Mouse (Mus musculus) liver, embryonic 14 days (tissue): ENCODE measurements around the gene Taok2. TPM values are rescaled to one million over a fixed set of nuclear protein-coding genes. Genes with fewer than 3 reads are reported as not detected.

Experiments used
- polyA plus RNA-seq: library from polyadenylated mRNA; depleted of rRNA; stranded (reverse); fragments of >200 nt; gene quantifications from 2 replicates; pipeline ENCODE4 v1.2.3, GENCODE M21; 2012; rRNA removed

The Taok2 gene
- 15.6 and 17.1 TPM in 2 replicates for polyA plus RNA-seq

DNA sequence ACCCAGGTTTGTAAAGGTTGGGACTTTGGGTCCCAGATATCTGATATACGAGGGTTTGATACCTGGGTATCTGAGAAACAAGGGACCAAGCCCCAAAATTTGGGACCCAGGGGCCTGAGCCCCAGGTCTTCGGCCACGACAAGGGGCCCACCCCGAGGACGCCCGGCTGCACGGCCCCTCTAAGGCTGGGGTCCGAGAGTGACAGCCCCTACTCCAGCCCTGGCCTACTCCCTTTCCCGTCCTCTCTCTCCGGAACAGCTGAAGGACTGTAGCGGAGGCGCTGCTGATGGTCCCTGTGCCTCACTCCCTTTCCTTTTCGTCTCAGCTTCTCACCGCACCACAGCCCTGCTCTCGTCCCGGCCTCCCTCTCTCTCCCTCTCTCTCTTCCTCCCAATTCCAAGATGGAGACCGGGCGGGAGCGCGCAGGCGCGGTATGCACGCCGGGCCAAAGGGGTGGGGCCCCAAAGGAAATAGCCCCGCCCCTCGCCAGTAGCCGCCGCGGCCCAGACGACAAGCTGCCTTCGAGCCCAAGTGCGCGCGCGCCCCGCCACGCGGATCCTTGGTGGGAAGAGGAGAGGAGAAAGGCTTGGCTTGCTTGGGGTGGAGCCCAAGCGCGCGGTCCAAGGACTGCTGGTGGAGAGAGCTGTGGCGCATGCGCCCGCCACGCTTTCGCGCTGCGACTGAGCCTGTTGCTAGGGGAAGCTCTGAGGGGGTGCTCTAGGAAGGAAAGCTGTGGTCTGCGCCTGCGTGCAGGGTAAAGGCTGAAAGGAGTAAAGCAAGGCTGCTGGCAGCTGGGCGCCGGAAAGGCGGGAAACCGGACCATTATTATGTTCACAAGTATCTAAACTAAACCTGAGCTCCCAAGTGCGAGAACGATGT lies at the start of gene Taok2:
Gene Taok2, minus strand, starts transcription at position 418 of the 879 bp plus-strand sequence.

DNA sequence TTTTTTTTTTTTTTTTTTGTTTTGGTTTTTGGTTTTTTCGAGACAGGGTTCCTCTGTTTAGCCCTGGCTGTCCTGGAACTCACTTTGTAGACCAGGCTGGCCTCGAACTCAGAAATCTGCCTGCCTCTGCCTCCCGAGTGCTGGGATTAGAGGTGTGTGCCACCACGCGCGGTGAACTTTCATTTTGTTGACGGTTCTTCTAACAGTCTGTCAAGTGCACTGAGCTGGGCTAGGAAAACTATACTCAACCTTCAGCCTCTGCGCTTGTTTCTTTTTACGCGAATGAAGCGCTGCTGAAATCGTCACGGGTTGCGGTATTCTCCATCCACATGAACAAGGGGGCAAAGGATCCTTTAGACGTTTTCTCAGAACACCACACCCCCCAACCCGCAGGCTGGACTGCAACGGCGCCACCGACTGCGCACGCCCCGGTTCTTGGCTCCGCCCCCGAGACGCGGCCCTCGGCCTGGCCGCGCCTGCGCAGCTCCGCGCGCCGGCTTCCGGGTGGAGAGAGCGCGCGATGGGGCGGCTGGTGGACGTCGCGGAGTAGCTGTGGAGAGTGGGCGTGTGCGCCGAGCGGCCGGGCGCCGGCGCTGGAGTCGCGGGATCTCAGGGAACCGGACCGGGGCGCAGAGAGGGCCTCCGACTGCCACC lies 44.0 kb upstream of the Taok2 start, which contains the start of gene Kctd13:
Gene Kctd13, plus strand, starts transcription at position 496 of the 654 bp plus-strand sequence.

GRCm38 (mm10) chr7:126922624-126923060 lies 38.1 kb upstream of the Taok2 start, which contains the start of gene Tmem219:
Gene Tmem219, minus strand, starts transcription at chr7:126922917.

GRCm38 (mm10) chr7:126862147-126862784 lies 22.2 kb downstream of the Taok2 start, which contains the start of gene Ino80e:
Gene Ino80e, minus strand, starts transcription at chr7:126862377.

GRCm38 (mm10) chr7:126861429-126862130 lies 22.9 kb downstream of the Taok2 start, which contains the start of gene Hirip3:
Gene Hirip3, plus strand, starts transcription at chr7:126861972.

DNA sequence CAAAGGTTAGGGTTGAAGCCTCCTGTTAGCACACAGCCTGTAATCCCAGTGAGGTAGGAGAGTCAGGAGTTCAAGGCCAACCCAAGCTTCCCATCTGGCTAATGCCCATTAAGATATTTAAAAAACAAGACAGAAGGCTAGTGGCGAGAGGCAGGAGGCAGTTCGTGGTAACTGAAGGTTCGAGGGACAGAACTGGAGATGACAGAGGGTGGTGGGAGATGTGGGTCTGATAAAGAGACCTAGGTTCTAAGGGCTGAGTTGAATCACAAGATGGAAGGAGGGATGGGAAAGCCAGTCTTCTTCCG lies 37.4 kb downstream of the Taok2 start, which contains the start of gene Doc2a:
Gene Doc2a, plus strand, starts transcription at position 301 of the 305 bp plus-strand sequence.

GRCm38 (mm10) chr7:126831539-126831938 lies 53.0 kb downstream of the Taok2 start, which contains the start of gene 4930451I11Rik:
Gene 4930451I11Rik, minus strand, starts transcription at chr7:126831639.

Other genes starting within 250 kb of the Taok2 start
- 24.7 and 26.9 TPM in 2 replicates for gene Sgf29, start 235.4 kb downstream of the Taok2 start, polyA plus RNA-seq
- gene Sult1a1, start 208.3 kb downstream of the Taok2 start, polyA plus RNA-seq: 4.4 and 5.2 TPM in 2 replicates
- 33.9 and 35.2 TPM in 2 replicates for gene Bola2, start 189.3 kb downstream of the Taok2 start, polyA plus RNA-seq
- 4.6 and 4.9 TPM in 2 replicates for gene Slx1b, start 188.9 kb downstream of the Taok2 start, polyA plus RNA-seq
- gene Coro1a, start 176.9 kb downstream of the Taok2 start, polyA plus RNA-seq: 44.1 and 60.0 TPM in 2 replicates
- gene Mapk3, start 125.1 kb downstream of the Taok2 start, polyA plus RNA-seq: 28.0 and 36.0 TPM in 2 replicates
- gene Gdpd3, start 118.4 kb downstream of the Taok2 start, polyA plus RNA-seq: 1.2 and 1.6 TPM in 2 replicates
- 58.6 and 66.7 TPM in 2 replicates for gene Ypel3, start 107.7 kb downstream of the Taok2 start, polyA plus RNA-seq
- 1.0 and 1.3 TPM in 2 replicates for gene Tbx6, start 103.2 kb downstream of the Taok2 start, polyA plus RNA-seq
- gene Ppp4c, start 92.2 kb downstream of the Taok2 start, polyA plus RNA-seq: 74.0 and 86.5 TPM in 2 replicates
- gene Fam57b, start 87.0 kb downstream of the Taok2 start, polyA plus RNA-seq: 0.09 and 0.13 TPM in 2 replicates
- gene 4930451I11Rik, start 53.1 kb downstream of the Taok2 start, polyA plus RNA-seq: not detected in 2 replicates
- 0.01 and 0.03 TPM in 2 replicates for gene Doc2a, start 37.3 kb downstream of the Taok2 start, polyA plus RNA-seq
- 58.3 and 79.1 TPM in 2 replicates for gene Hirip3, start 22.7 kb downstream of the Taok2 start, polyA plus RNA-seq
- gene Ino80e, start 22.3 kb downstream of the Taok2 start, polyA plus RNA-seq: 23.2 and 24.6 TPM in 2 replicates
- 9.6 and 10.9 TPM in 2 replicates for gene Tmem219, start 38.2 kb upstream of the Taok2 start, polyA plus RNA-seq
- 4.2 and 4.6 TPM in 2 replicates for gene Kctd13, start 44.2 kb upstream of the Taok2 start, polyA plus RNA-seq
- gene Asphd1, start 64.9 kb upstream of the Taok2 start, polyA plus RNA-seq: not detected in 2 replicates
- gene Sez6l2, start 65.9 kb upstream of the Taok2 start, polyA plus RNA-seq: 0.18 and 0.26 TPM in 2 replicates
- 29.7 and 37.0 TPM in 2 replicates for gene Cdipt, start 91.2 kb upstream of the Taok2 start, polyA plus RNA-seq
- 0.23 and 0.35 TPM in 2 replicates for gene Cdiptos, start 91.4 kb upstream of the Taok2 start, polyA plus RNA-seq
- gene Mvp, start 129.9 kb upstream of the Taok2 start, polyA plus RNA-seq: 4.0 and 4.7 TPM in 2 replicates
- 0.08 TPM in 1 of 2 replicates, not detected in the other for gene Pagr1b, start 131.8 kb upstream of the Taok2 start, polyA plus RNA-seq
- 10.6 and 17.2 TPM in 2 replicates for gene Pagr1a, start 132.6 kb upstream of the Taok2 start, polyA plus RNA-seq
- 12.4 and 21.2 TPM in 2 replicates for gene Gm42742, start 136.4 kb upstream of the Taok2 start, polyA plus RNA-seq
- 0.12 and 0.26 TPM in 2 replicates for gene Prrt2, start 136.5 kb upstream of the Taok2 start, polyA plus RNA-seq
- gene Maz, start 142.3 kb upstream of the Taok2 start, polyA plus RNA-seq: 84.8 and 98.3 TPM in 2 replicates
- gene Kif22, start 157.8 kb upstream of the Taok2 start, polyA plus RNA-seq: 58.9 and 63.9 TPM in 2 replicates
- gene Zg16, start 202.6 kb upstream of the Taok2 start, polyA plus RNA-seq: 0.08 TPM in 1 of 2 replicates, not detected in the other
- gene AI467606, start 206.7 kb upstream of the Taok2 start, polyA plus RNA-seq: 4.3 and 5.9 TPM in 2 replicates
- 32.4 and 37.2 TPM in 2 replicates for gene Qprt, start 237.5 kb upstream of the Taok2 start, polyA plus RNA-seq